Mouse (Mus musculus) heart, adult 2 months (tissue): ENCODE data around the gene Entpd7.

ENCODE experiments used
- CTCF ChIP-seq: fragments of 200-600 bp; IDR thresholded peaks from 2 replicates; pipeline ENCODE4 v1.8.1; 2022; ENCODE audit warnings: antibody characterized with exemption, mild to moderate bottlenecking, moderate library complexity
- EP300 ChIP-seq: fragments of 200-500 bp; IDR thresholded peaks from 2 replicates; pipeline ENCODE4 v1.6.1; 2011; ENCODE audit warnings: low read depth, low read length, control low read depth; ENCODE audit not compliant: insufficient read depth
- POLR2A ChIP-seq: fragments of 200-500 bp; IDR thresholded peaks from 2 replicates; pipeline ENCODE4 v1.6.1; 2011; ENCODE audit warnings: mild to moderate bottlenecking, low read depth, low read length, control low read depth; ENCODE audit not compliant: insufficient read depth

DNA sequence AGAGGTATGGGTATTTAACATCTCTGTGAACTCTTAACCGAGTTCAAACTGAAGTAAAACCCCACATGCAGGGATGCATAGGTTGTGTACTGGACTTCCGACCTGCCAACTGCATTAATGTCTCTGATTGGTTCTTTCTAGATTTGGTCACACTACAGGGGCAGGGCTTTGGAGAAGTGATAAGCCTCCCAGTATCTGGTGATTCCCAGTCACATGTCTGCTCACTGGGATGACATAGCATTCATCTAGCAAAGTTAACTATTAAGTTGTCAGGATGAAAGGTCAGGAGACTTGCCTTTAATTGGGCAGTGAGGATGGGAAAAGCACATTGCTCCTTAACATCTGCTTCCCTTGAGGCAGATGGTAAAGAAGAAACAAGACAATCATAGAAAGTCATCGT, 92.5 kb downstream of the Entpd7 start, which contains the start of gene Abcc2:
- TF ChIP-seq EP300 (no peak), POLR2A (no peak), CTCF (no peak)
